Mouse (Mus musculus) limb, embryonic 10.5 days (tissue): ENCODE measurements around the gene 1700023F06Rik. TPM values are rescaled to one million over a fixed set of nuclear protein-coding genes. Genes with fewer than 3 reads are reported as not detected.

ENCODE experiments used
- DNase-seq: peaks from one replicate; pipeline ENCODE4 v3.0.0-alpha.2; 2017; ENCODE audit warnings: low spot score
- H3K27ac ChIP-seq: fragments of 300-500 bp; sonication (generic); 2 replicates; pipeline ENCODE4 v1.5.1; 2016; ENCODE audit warnings: mild to moderate bottlenecking
- H3K27me3 ChIP-seq: fragments of 300-500 bp; sonication (generic); 2 replicates; pipeline ENCODE4 v1.6.1; 2016; ENCODE audit warnings: low read depth, mild to moderate bottlenecking; ENCODE audit not compliant: poor library complexity, severe bottlenecking
- H3K36me3 ChIP-seq: fragments of 300-500 bp; sonication (generic); 2 replicates; pipeline ENCODE4 v1.6.1; 2016; ENCODE audit warnings: mild to moderate bottlenecking, moderate library complexity
- H3K4me1 ChIP-seq: fragments of 300-500 bp; sonication (generic); 2 replicates; pipeline ENCODE4 v1.6.1; 2016
- H3K4me3 ChIP-seq: fragments of 300-500 bp; sonication (generic); 2 replicates; pipeline ENCODE4 v1.5.1; 2016; ENCODE audit warnings: mild to moderate bottlenecking, moderate library complexity
- H3K9me3 ChIP-seq: fragments of 300-500 bp; sonication (generic); replicated peaks from 2 replicates; pipeline ENCODE4 v1.6.1; 2016; ENCODE audit warnings: mild to moderate bottlenecking
- WGBS: fragments of 180-500 bp; shearing (Covaris S2); methylation state at CpG from one replicate; pipeline ENCODE4 v1.1.7; 2016; 5-methylcytosine and 5-hydroxymethylcytosine counted together
- polyA plus RNA-seq: library from polyadenylated mRNA; unstranded; fragments of >200 nt; fragmentation: Nextera tagmentation; extraction: Ambion mirVana; gene quantifications from 2 replicates; pipeline ENCODE4 v1.2.1, GENCODE M21; 2016

The 1700023F06Rik gene
- polyA plus RNA-seq, 1 experiment from 2014 or later = 0.29 TPM

GRCm38 (mm10) chr11:103193825-103194168 is 14.6 kb downstream of the 1700023F06Rik start:
- H3K27ac ChIP-seq = no peak overlapping the region
- H3K36me3 ChIP-seq = no peaks in the 10 kb centered on the region
- no peak for DNase-seq
- peaks cover 23% of the 10 kb centered on the region for H3K4me1 ChIP-seq
- no peaks in the 10 kb centered on the region for H3K9me3 ChIP-seq
- H3K4me3 ChIP-seq = no peak overlapping the region
- WGBS = 35% methylated on average over 9 of the region's 9 CpGs
- peaks cover 99% of the 10 kb centered on the region for H3K27me3 ChIP-seq

GRCm38 (mm10) chr11:103192956-103193824 is 15.2 kb downstream of the 1700023F06Rik start:
- Histone ChIP-seq H3K27me3 (peaks cover 96% of the 10 kb centered on the region), H3K9me3 (no peaks in the 10 kb centered on the region), H3K36me3 (no peaks in the 10 kb centered on the region), H3K4me3 (peak overlapping the region; percentile 36), H3K4me1 (peaks cover 18% of the 10 kb centered on the region), H3K27ac (no peak overlapping the region)
- WGBS = 5% methylated on average over 44 of the region's 44 CpGs
- DNase-seq = peak; percentile 60

GRCm38 (mm10) chr11:103192230-103192955 is 16.0 kb downstream of the 1700023F06Rik start:
- no peaks in the 10 kb centered on the region for H3K9me3 ChIP-seq
- H3K4me1 ChIP-seq = peaks cover 16% of the 10 kb centered on the region
- no peak for DNase-seq
- H3K4me3 ChIP-seq = peak overlapping the region; percentile 36
- 14% methylated on average over 28 of the region's 28 CpGs for WGBS
- peaks cover 88% of the 10 kb centered on the region for H3K27me3 ChIP-seq
- H3K27ac ChIP-seq = no peak overlapping the region
- no peaks in the 10 kb centered on the region for H3K36me3 ChIP-seq

GRCm38 (mm10) chr11:103184891-103185290 is 23.5 kb downstream of the 1700023F06Rik start:
- peaks cover 40% of the 10 kb centered on the region for H3K27me3 ChIP-seq
- H3K4me1 ChIP-seq = no peaks in the 10 kb centered on the region
- no peak overlapping the region for H3K27ac ChIP-seq
- no peaks in the 10 kb centered on the region for H3K9me3 ChIP-seq
- 38% methylated on average over 2 of the region's 2 CpGs for WGBS
- no peaks in the 10 kb centered on the region for H3K36me3 ChIP-seq
- DNase-seq = no peak
- no peak overlapping the region for H3K4me3 ChIP-seq

- Histone ChIP-seq H3K36me3 (no peaks in the 10 kb centered on the region), H3K27ac (no peak overlapping the region), H3K4me1 (no peaks in the 10 kb centered on the region), H3K27me3 (peaks cover 40% of the 10 kb centered on the region), H3K9me3 (no peaks in the 10 kb centered on the region), H3K4me3 (no peak overlapping the region)
- DNase-seq = no peak
- 84% methylated on average over 3 of the region's 3 CpGs for WGBS
Measured at GRCm38 (mm10) chr11:103181911-103182310, 26.4 kb downstream of the 1700023F06Rik start.

GRCm38 (mm10) chr11:103181349-103181748 is 27.0 kb downstream of the 1700023F06Rik start:
- H3K4me1 ChIP-seq = no peaks in the 10 kb centered on the region
- no peaks in the 10 kb centered on the region for H3K9me3 ChIP-seq
- no peak overlapping the region for H3K4me3 ChIP-seq
- DNase-seq = no peak
- H3K27me3 ChIP-seq = peaks cover 36% of the 10 kb centered on the region
- no peaks in the 10 kb centered on the region for H3K36me3 ChIP-seq
- 84% methylated on average over 9 of the region's 9 CpGs for WGBS
- no peak overlapping the region for H3K27ac ChIP-seq

GRCm38 (mm10) chr11:103180426-103180825 is 27.9 kb downstream of the 1700023F06Rik start:
- DNase-seq = no peak
- Histone ChIP-seq H3K4me3 (no peak overlapping the region), H3K27ac (no peak overlapping the region), H3K27me3 (peaks cover 32% of the 10 kb centered on the region), H3K36me3 (no peaks in the 10 kb centered on the region), H3K4me1 (peaks cover 5% of the 10 kb centered on the region; the same call in 1 of the 2 replicates), H3K9me3 (no peaks in the 10 kb centered on the region)
- 69% methylated on average over 1 of the region's 1 CpGs for WGBS

- Histone ChIP-seq H3K4me3 (no peak overlapping the region), H3K36me3 (no peaks in the 10 kb centered on the region), H3K9me3 (no peaks in the 10 kb centered on the region), H3K27ac (no peak overlapping the region), H3K27me3 (peaks cover 42% of the 10 kb centered on the region), H3K4me1 (peaks cover 10% of the 10 kb centered on the region)
- WGBS = 88% methylated on average over 8 of the region's 8 CpGs
- no peak for DNase-seq
Measured at GRCm38 (mm10) chr11:103178748-103179147, 29.6 kb downstream of the 1700023F06Rik start.

GRCm38 (mm10) chr11:103177815-103178485 is 30.4 kb downstream of the 1700023F06Rik start:
- peaks cover 10% of the 10 kb centered on the region for H3K4me1 ChIP-seq
- no peaks in the 10 kb centered on the region for H3K9me3 ChIP-seq
- no peak for DNase-seq
- H3K27ac ChIP-seq = no peak overlapping the region
- WGBS = 84% methylated on average over 15 of the region's 15 CpGs
- no peaks in the 10 kb centered on the region for H3K36me3 ChIP-seq
- peaks cover 48% of the 10 kb centered on the region for H3K27me3 ChIP-seq
- no peak overlapping the region for H3K4me3 ChIP-seq

GRCm38 (mm10) chr11:103177216-103177615 is 31.1 kb downstream of the 1700023F06Rik start:
- DNase-seq = no peak
- Histone ChIP-seq H3K27me3 (peaks cover 50% of the 10 kb centered on the region), H3K27ac (no peak overlapping the region), H3K4me1 (peaks cover 10% of the 10 kb centered on the region), H3K9me3 (no peaks in the 10 kb centered on the region), H3K4me3 (no peak overlapping the region), H3K36me3 (no peaks in the 10 kb centered on the region)
- 87% methylated on average over 5 of the region's 5 CpGs for WGBS

GRCm38 (mm10) chr11:103176510-103176909 is 31.8 kb downstream of the 1700023F06Rik start:
- no peaks in the 10 kb centered on the region for H3K9me3 ChIP-seq
- H3K4me3 ChIP-seq = no peak overlapping the region
- no peak for DNase-seq
- no peak overlapping the region for H3K27ac ChIP-seq
- H3K4me1 ChIP-seq = peaks cover 12% of the 10 kb centered on the region
- no peaks in the 10 kb centered on the region for H3K36me3 ChIP-seq
- peaks cover 57% of the 10 kb centered on the region for H3K27me3 ChIP-seq
- 95% methylated on average over 1 of the region's 1 CpGs for WGBS

GRCm38 (mm10) chr11:103175688-103176442 is 32.5 kb downstream of the 1700023F06Rik start:
- Histone ChIP-seq H3K36me3 (0 out of 2 replicates have a peak, but pooled peaks cover under 1% of the 10 kb centered on the region), H3K27me3 (peaks cover 64% of the 10 kb centered on the region), H3K4me3 (no peak overlapping the region), H3K9me3 (no peaks in the 10 kb centered on the region), H3K4me1 (peaks cover 18% of the 10 kb centered on the region), H3K27ac (no peak overlapping the region; the same call in 1 of the 2 replicates)
- 83% methylated on average over 14 of the region's 14 CpGs for WGBS
- no peak for DNase-seq
